Mouse (Mus musculus) CH12.LX (cell line): Measurements from ENCODE around the gene Pf4. TPM values are rescaled to one million over a fixed set of nuclear protein-coding genes. Genes with fewer than 3 reads are reported as not detected.

Source experiments
- DNase-seq: peaks from one replicate; pipeline ENCODE4 v3.0.0-alpha.2; 2013; ENCODE audit errors: extremely low read depth
- H3K27ac ChIP-seq: 2 replicates; pipeline ENCODE4 v1.5.1; 2012; ENCODE audit warnings: low read depth, mild to moderate bottlenecking, control low read depth, moderate library complexity; ENCODE audit not compliant: insufficient read depth
- H3K27me3 ChIP-seq: replicated peaks from 2 replicates; pipeline ENCODE3; 2012; ENCODE audit warnings: inconsistent platforms
- H3K36me3 ChIP-seq, 2 experiments: replicated peaks in 1 of 2; 2 replicates each; pipeline versions ENCODE3 to v1.6.1; 2012; ENCODE audit warnings: inconsistent platforms in 1 of 2, low read length in 1 of 2, mild to moderate bottlenecking in 1 of 2, mixed read lengths in 1 of 2, moderate library complexity in 1 of 2; ENCODE audit not compliant: control insufficient read depth in 1 of 2, insufficient read depth in 1 of 2
- H3K4me1 ChIP-seq, 2 experiments: 2 replicates each; pipeline ENCODE4 v1.6.1; 2012; ENCODE audit warnings: inconsistent platforms in 1 of 2, moderate library complexity in 1 of 2; ENCODE audit not compliant: insufficient read depth in 2 of 2, control insufficient read depth in 1 of 2
- H3K4me2 ChIP-seq: 2 replicates; pipeline ENCODE4 v1.6.1; 2012; ENCODE audit warnings: low read depth, mild to moderate bottlenecking, control low read depth; ENCODE audit not compliant: poor library complexity, insufficient read depth, severe bottlenecking
- H3K4me3 ChIP-seq, 3 experiments: fragments of 150-350 bp in 1 of 3; sonication (generic) in 1 of 3; replicated peaks in 1 of 3; 2 replicates each; pipeline versions ENCODE3 to v1.5.1; 2011 to 2012; ENCODE audit warnings: low read depth in 2 of 3, low read length in 2 of 3, mild to moderate bottlenecking in 2 of 3, moderate library complexity in 2 of 3, control low read depth in 1 of 3, improper control_type of control experiment in 1 of 3, inconsistent platforms in 1 of 3, mixed read lengths in 1 of 3; ENCODE audit not compliant: poor library complexity in 1 of 3
- H3K79me2 ChIP-seq: replicated peaks from 2 replicates; pipeline ENCODE4 v1.6.1; 2012; ENCODE audit warnings: mild to moderate bottlenecking, moderate library complexity; ENCODE audit not compliant: control insufficient read depth, poor library complexity, insufficient read depth, severe bottlenecking; ENCODE audit errors: extremely low read depth
- H3K9ac ChIP-seq: 2 replicates; pipeline ENCODE4 v1.6.1; 2012; ENCODE audit warnings: low read depth, mild to moderate bottlenecking, control low read depth, moderate library complexity; ENCODE audit not compliant: insufficient read depth
- H3K9me3 ChIP-seq: replicated peaks from 2 replicates; pipeline ENCODE3; 2012; ENCODE audit warnings: low read length, inconsistent platforms, mixed read lengths
- BHLHE40 ChIP-seq: IDR thresholded peaks from 2 replicates; pipeline ENCODE4 v1.6.1; 2011; ENCODE audit warnings: mild to moderate bottlenecking, low read depth, low read length, improper control_type of control experiment
- CHD2 ChIP-seq: IDR thresholded peaks from 2 replicates; pipeline ENCODE4 v1.6.1; 2011; ENCODE audit warnings: low read length, improper control_type of control experiment
- CTCF ChIP-seq, 2 experiments: IDR thresholded peaks in 1 of 2; conservative IDR thresholded peaks in 1 of 2; 2 replicates each; pipeline ENCODE4 v1.5.1; 2011 to 2012; ENCODE audit warnings: low read depth in 2 of 2, low read length in 2 of 2, improper control_type of control experiment in 1 of 2, inconsistent platforms in 1 of 2, mild to moderate bottlenecking in 1 of 2, moderate library complexity in 1 of 2
- ELF1 ChIP-seq: IDR thresholded peaks from 2 replicates; pipeline ENCODE4 v1.6.1; 2014; ENCODE audit warnings: low read depth, mild to moderate bottlenecking, inconsistent platforms, low read length, improper control_type of control experiment
- ETS1 ChIP-seq: conservative IDR thresholded peaks from 2 replicates; pipeline ENCODE4 v1.6.1; 2012; ENCODE audit warnings: low read depth, mild to moderate bottlenecking, inconsistent platforms, low read length, improper control_type of control experiment, moderate library complexity
- MAFK ChIP-seq: IDR thresholded peaks from 2 replicates; pipeline ENCODE4 v1.6.1; 2011; ENCODE audit warnings: low read length, improper control_type of control experiment; ENCODE audit not compliant: insufficient replicate concordance
- MEF2A ChIP-seq: IDR thresholded peaks from 2 replicates; pipeline ENCODE4 v1.6.1; 2014; ENCODE audit warnings: low read depth, mild to moderate bottlenecking, inconsistent platforms, low read length, improper control_type of control experiment, borderline replicate concordance
- NRF1 ChIP-seq: IDR thresholded peaks from 2 replicates; pipeline ENCODE4 v1.6.1; 2014; ENCODE audit warnings: low read depth, mild to moderate bottlenecking, inconsistent platforms, low read length, improper control_type of control experiment, moderate library complexity
- PAX5 ChIP-seq: IDR thresholded peaks from 2 replicates; pipeline ENCODE4 v1.6.1; 2012; ENCODE audit warnings: low read length, inconsistent platforms, mixed read lengths
- POLR2A ChIP-seq: IDR thresholded peaks from 2 replicates; pipeline ENCODE4 v1.6.1; 2011; ENCODE audit warnings: low read depth, mild to moderate bottlenecking, improper control_type of control experiment, low read length
- RAD21 ChIP-seq: IDR thresholded peaks from 2 replicates; pipeline ENCODE4 v1.6.1; 2011; ENCODE audit warnings: low read depth, mild to moderate bottlenecking, low read length, improper control_type of control experiment, moderate library complexity
- SMC3 ChIP-seq: IDR thresholded peaks from 2 replicates; pipeline ENCODE4 v1.6.1; 2011; ENCODE audit warnings: low read depth, low read length, improper control_type of control experiment
- USF1 ChIP-seq: IDR thresholded peaks from 2 replicates; pipeline ENCODE4 v1.6.1; 2014; ENCODE audit warnings: low read depth, mild to moderate bottlenecking, inconsistent platforms, low read length, improper control_type of control experiment
- ZMIZ1 ChIP-seq: IDR thresholded peaks from 2 replicates; pipeline ENCODE4 v1.6.1; 2012; ENCODE audit warnings: low read depth, mild to moderate bottlenecking, inconsistent platforms, low read length, improper control_type of control experiment
- dilution Hi-C: fragments of 300-500 bp; cut with MboI; formaldehyde crosslinking; loops from 2 replicates; pipeline ENCODE4 v1.14.3; 2020; ENCODE audit warnings: low sequenced_read_pairs; ENCODE audit not compliant: extremely low pct_unique_long_range_greater_than_20kb, extremely low pct_ligation_motif_present
- in situ Hi-C: fragments of 300-500 bp; cut with MboI; formaldehyde crosslinking; loops from 3 replicates; pipeline ENCODE4 v1.14.3; 2019; ENCODE audit warnings: low sequenced_read_pairs, low pct_ligation_motif_present, low pct_unique_long_range_greater_than_20kb, mixed read lengths
- polyA plus RNA-seq: library from polyadenylated mRNA; unstranded; fragments of >175 nt; gene quantifications from 2 replicates; pipeline ENCODE4 v1.2.1, GENCODE M21; 2012; ENCODE audit warnings: low read depth; ENCODE audit not compliant: insufficient read length
- total RNA-seq, 2 experiments: library from RNA; depleted of rRNA; stranded (reverse); fragments of 300-350 nt in 1 of 2; fragments of >200 nt in 1 of 2; gene quantifications; 2 replicates each; pipeline ENCODE4 v1.2.3; 2012 to 2014

Gene Pf4
- total RNA-seq (2012; rRNA removed), result not detected in 2 replicates
- total RNA-seq (2014; rRNA removed), result not detected in 2 replicates
- polyA plus RNA-seq, result not detected in 2 replicates

- dilution Hi-C loops, result no loop called here
- no peaks in the 10 kb centered on the region for H3K79me2 ChIP-seq
- in situ Hi-C loops, result no loop called here
- no peak within 1 kb of the TSS for H3K4me3 ChIP-seq
- H3K27me3 ChIP-seq, result no peaks in the 10 kb centered on the region
- H3K9me3 ChIP-seq, result no peaks in the 10 kb centered on the region
- no peaks in the 10 kb centered on the region for H3K36me3 ChIP-seq
- H3K4me2 ChIP-seq, result no peak within 1 kb of the TSS
- peaks cover 0 to 15% of the 10 kb centered on the region in 2 experiments; a peak in 2 of 4 replicates for H3K4me1 ChIP-seq
- no peak within 1 kb of the TSS for H3K9ac ChIP-seq
- DNase-seq, result no peak
- TF ChIP-seq ELF1 (no peak), PAX5 (no peak)
- TF ChIP-seq, all 38 proteins: peak for 0
- H3K27ac ChIP-seq, result no peak within 1 kb of the TSS
These were observed at the start of gene Pf4 for GRCm38 (mm10) chr5:90771880-90772653. Pf4 (plus strand) TSS chr5:90772435.

DNA sequence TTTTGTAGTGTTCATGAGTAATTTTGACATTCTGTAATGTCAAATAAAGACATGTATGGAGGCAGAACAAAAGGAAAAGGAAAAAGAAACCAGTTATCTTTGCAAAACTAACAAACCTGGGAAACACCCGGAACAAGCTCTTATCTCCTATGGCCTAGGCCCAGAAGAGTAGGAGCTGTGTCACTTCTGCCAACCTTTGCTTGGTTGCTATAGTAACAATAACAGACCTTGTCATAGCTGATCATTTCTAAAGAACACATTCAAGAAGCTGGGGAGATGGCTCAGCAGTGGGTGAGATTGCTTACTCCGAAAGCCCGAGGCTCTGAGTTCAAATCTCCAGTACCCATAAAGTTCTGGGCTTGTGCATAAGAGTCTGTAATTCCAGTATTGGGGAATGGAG is 49.6 kb upstream of the Pf4 start:
- Histone ChIP-seq H3K4me3 (no peak overlapping the region), H3K4me2 (no peak overlapping the region), H3K9ac (no peak overlapping the region), H3K9me3 (no peaks in the 10 kb centered on the region), H3K27ac (no peak overlapping the region), H3K27me3 (no peaks in the 10 kb centered on the region), H3K79me2 (no peaks in the 10 kb centered on the region), H3K36me3 (no peaks in the 10 kb centered on the region), H3K4me1 (peaks cover 2 to 18% of the 10 kb centered on the region in 2 experiments; a peak in 2 of 4 replicates)
- dilution Hi-C loops, result no loop called here
- DNase-seq, result no peak
- in situ Hi-C loops, result no loop called here
- TF ChIP-seq RAD21 (no peak), POLR2A (no peak), BHLHE40 (no peak), NRF1 (no peak), MAFK (no peak), MEF2A (no peak), CHD2 (no peak), ZMIZ1 (no peak), SMC3 (no peak), ETS1 (no peak), USF1 (no peak), CTCF (conservative IDR thresholded peaks at IDR 0.05 in 1 of 2, IDR thresholded peaks at IDR 0.05 in 1 of 2; ENCODE audit: low read depth in 2 of 2, low read length in 2 of 2) (no peak)
